Mouse (Mus musculus): Measurements from ENCODE around the gene Pxdn.

The Pxdn gene

GRCm38 (mm10) chr12:29937308-29937707, at the start of gene Pxdn:
Gene Pxdn, plus strand, starts transcription at chr12:29937608.
- no peak for DNase-seq (ENCODE audit: low spot score)

GRCm38 (mm10) chr12:29894669-29895068, 42.7 kb upstream of the Pxdn start:
- DNase-seq (ENCODE audit: low spot score): peak; percentile 62

DNA sequence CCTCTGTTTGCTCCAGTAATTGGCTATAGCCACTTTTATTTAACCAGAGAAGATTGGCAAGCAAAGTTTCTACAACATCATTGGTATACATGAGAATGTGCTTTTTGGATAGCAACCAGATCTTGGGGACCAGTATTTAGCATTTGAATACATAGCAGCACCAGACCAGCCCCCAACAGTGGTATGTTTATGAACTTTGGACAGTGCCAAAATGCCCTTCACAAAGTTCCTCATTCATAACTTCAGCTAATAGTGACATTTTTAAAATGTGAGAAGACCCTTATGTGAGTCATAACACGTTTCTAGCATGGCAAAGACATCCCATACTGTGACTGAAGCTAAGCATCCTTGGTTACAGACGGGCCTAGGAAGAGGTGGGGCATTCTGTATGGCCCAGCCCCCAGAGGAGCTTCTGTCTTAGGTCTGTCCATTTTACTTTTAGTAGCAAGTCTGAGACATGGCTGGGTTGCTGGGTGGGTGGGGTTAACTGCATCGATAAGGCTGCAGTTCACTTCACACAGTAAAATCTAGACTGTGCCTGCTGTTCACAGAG, 39.8 kb upstream of the Pxdn start:
- no peak for DNase-seq (ENCODE audit: low spot score)

GRCm38 (mm10) chr12:29904101-29904874, 33.1 kb upstream of the Pxdn start:
- no peak for DNase-seq (ENCODE audit: low spot score)

DNA sequence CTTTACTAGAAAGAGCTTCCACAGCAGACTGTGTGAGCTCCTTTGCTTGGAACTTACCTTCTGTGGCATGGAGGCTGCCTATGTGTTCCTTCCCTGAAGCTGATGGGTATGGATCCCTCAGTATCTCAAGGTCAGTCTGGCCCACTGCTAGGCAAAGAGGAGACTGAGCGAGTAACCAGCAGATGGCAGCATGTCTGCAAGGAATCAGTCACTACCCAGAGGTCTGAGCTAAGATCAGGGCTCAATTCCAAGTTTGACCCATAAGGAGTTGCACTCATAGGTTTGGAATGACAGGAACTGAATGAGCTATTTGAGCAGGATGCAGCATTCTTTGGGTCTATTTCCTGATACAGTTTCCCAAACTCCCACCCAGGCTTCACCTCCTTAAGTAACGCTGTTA, 30.4 kb upstream of the Pxdn start:
- peak; percentile 80 for DNase-seq (ENCODE audit: low spot score)

DNA sequence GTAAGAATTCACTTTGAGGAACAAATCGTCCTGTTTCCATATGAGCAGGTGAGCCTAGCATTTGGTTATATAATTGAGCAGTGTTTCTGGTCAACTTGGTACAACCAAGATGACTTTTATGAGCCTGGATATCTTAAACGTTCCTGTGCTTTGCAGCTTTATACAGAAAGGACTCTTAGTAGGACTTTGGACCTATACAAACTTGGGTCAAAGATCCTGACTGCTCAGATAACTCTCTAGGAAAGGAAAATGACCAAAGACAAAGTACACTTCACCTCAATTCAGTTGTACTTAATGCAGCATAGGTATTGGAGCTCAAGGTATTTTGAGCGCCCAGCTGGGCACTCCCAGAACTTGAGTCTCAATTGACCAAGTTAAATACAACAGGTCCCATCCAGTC, 21.3 kb upstream of the Pxdn start:
- no peak for DNase-seq (ENCODE audit: low spot score)

DNA sequence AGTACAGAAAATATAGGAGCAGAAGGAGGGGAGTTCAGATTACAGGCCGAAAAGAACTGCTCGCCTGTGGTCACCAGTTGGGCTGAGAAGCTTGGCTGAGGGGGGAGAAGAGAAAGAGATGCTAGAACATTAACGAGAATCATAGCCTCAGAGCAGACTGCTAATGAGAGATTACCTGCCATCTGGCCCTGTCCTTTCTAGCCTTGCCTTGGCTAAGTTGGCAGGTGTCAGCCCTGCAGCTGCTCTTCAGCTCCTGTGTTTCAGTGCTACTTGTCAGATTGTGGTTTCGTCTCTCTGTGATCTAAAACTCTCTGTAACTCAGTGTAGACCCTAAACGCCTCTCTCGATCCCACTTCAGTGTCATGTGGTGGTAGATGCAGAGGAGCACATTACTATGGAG, 20.6 kb upstream of the Pxdn start:
- DNase-seq (ENCODE audit: low spot score): no peak

- no peak for DNase-seq (ENCODE audit: low spot score)
Measured at GRCm38 (mm10) chr12:29920298-29920697, 17.1 kb upstream of the Pxdn start.

- DNase-seq (ENCODE audit: low spot score): no peak
Measured at GRCm38 (mm10) chr12:29921481-29921880, 15.9 kb upstream of the Pxdn start.

- peak; percentile 73 for DNase-seq (ENCODE audit: low spot score)
Measured at GRCm38 (mm10) chr12:29926896-29927295, 10.5 kb upstream of the Pxdn start.

- DNase-seq (ENCODE audit: low spot score): no peak
Measured at GRCm38 (mm10) chr12:29930591-29930990, 6.8 kb upstream of the Pxdn start.

GRCm38 (mm10) chr12:29932951-29933350, 4.5 kb upstream of the Pxdn start:
- no peak for DNase-seq (ENCODE audit: low spot score)

- no peak for DNase-seq (ENCODE audit: low spot score)
Measured at GRCm38 (mm10) chr12:29933501-29933900, 3.9 kb upstream of the Pxdn start.

DNA sequence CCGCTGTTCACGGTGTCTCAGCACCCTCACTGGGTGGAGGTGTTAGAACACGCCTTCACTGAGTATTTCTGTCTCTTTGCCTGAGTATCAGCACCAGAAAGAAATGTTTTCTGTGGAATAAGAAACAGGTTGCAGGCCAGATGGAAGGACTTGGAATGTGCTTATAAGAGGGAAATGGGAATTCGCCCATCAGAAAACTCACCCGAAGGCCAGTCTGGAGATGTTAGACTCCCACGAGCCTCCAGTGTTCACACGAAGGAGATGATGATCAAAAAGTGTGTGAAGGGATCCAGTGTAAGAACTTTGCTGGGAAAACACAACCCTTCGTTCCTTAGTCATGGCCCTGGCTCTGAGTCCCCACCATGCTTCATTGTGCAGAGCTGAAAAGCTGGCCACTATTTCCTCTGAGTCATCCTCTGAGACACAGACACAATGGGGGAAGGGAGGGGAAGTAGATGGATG, 3.3 kb upstream of the Pxdn start:
- DNase-seq (ENCODE audit: low spot score): no peak

GRCm38 (mm10) chr12:29937851-29938375, 505 bp downstream of the Pxdn start:
- DNase-seq (ENCODE audit: low spot score): peak; percentile 88

DNA sequence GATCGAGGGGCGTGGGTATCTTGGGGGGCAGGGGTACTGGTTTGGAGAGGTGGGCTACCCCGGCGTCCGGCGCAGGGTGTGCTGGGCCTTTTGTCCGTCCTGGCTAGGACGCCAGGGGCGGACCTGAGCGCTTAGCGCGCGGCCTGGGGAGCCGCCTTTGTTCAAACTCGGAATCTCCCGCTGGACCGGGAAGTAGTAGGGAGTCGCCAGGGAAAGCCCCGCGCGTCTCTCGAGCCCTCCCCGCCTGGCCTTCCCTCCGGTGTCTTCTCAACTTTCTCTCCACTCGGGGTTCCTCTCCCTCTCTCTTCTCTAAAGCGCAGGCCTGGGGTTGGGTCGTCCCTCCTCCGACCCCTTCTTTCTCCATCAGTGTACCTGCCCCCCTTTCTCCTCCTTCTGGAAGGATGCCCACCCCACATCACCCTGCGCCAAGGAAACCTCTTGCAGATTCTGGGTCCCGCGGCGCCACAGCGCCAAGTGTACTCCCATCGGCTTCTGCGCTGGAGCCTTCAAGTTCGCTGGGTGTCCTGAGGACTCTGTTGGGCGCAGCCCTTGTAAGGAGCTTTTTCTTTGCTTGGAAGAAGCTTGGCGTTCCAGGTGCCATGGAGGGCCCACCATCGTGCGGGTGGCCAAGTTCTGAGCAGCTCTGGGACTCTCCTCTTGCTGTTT, 1.1 kb downstream of the Pxdn start:
- DNase-seq (ENCODE audit: low spot score): peak; percentile 73

DNA sequence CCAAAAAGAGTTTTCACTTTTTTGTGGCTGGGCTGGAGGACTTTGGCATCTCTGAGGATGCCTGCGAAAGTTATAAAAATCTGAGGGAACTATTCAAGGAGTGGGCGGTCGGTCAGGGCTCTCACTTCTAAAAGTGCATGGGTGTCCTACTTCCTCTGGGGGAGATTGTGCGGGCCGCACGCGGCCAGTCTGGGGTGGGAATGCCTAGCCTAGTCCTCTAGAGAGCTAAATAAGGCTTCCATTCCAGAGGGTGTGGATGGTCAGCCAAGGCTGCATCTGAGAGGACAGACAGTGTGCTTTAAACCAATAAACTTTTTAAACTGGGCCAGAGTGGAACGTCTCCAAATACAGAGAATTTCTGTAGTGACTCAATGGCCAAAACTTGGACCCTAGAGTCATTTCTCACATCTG, 1.9 kb downstream of the Pxdn start:
- DNase-seq (ENCODE audit: low spot score): peak; percentile 21

- DNase-seq (ENCODE audit: low spot score): no peak
Measured at GRCm38 (mm10) chr12:29942435-29942834, 5.0 kb downstream of the Pxdn start.

GRCm38 (mm10) chr12:29944650-29945049, 7.2 kb downstream of the Pxdn start:
- no peak for DNase-seq (ENCODE audit: low spot score)

DNA sequence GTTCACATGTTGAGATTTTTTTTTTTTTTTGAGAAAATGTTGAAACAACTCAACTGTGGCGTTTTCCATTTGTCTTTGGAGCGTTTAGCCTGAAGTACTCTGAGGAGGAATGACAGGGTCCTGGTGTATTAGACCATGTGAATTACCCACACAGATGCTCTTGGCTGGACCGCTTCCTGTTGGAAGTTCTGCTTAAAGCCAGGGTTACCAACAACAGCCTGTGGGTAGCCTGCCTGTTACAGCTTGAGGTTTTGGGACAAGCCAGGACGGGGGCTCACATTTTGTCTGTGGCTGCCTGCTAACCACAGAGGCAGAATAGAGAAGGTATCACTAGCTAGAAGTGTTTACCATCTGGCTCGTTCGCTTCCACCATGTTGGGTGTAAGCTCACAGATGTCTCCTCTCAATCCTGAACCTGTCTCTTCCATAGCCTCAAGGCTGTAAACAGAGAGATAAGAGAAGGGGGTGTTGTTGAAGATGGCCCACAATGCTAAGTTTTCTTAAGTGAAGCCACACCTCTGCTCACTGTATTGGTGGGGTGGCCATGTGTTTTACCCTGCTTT, 7.9 kb downstream of the Pxdn start:
- DNase-seq (ENCODE audit: low spot score): no peak

- peak; percentile 32 for DNase-seq (ENCODE audit: low spot score)
Measured at GRCm38 (mm10) chr12:29951043-29951442, 13.6 kb downstream of the Pxdn start.

DNA sequence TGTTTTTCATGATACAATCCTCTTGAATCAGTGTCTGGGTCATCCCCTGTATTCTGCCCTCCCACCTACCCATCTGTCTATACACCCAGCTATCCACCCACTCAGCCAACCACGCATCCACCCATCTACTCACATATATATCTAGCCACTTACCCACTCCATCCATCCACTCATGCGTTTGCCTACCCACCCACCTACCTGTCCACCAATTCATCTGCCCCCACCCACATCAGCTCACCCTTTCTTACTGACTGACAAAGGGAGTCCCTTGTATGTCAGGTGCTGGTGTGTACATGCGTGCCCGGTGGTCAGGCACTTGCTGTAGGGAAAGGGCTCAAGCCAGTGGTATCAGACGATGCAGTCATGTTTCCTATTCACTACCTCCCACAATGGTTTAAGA, 14.1 kb downstream of the Pxdn start:
- no peak for DNase-seq (ENCODE audit: low spot score)

GRCm38 (mm10) chr12:29952102-29952501, 14.7 kb downstream of the Pxdn start:
- DNase-seq (ENCODE audit: low spot score): no peak
